Mouse (Mus musculus): ENCODE data around the gene Kat2b. TPM values are rescaled to one million over a fixed set of nuclear protein-coding genes. Genes with fewer than 3 reads are reported as not detected.

The Kat2b gene
- total and polyA plus RNA-seq, 2 experiments from 2014 or later, result 2.4 to 20.9 TPM

- no peaks in the 10 kb centered on the region for H3K9me3 ChIP-seq (ENCODE audit: low read length)
- peaks cover 11% of the 10 kb centered on the region; the same call in 1 of the 2 replicates for H3K36me3 ChIP-seq (ENCODE audit: insufficient read depth)
- no peak for TF ChIP-seq CTCF (IDR thresholded peaks at IDR 0.05; ENCODE audit: low read depth)
- DNase-seq, result no peak
- H3K27ac ChIP-seq (ENCODE audit: low read depth, low read length), result no peak overlapping the region
- H3K4me2 ChIP-seq (ENCODE audit: low read depth), result no peak overlapping the region
- no peak for ATAC-seq
- no peaks in the 10 kb centered on the region for H3K4me1 ChIP-seq (ENCODE audit: insufficient read depth)
- H3K9ac ChIP-seq, result no peak overlapping the region
- H3K27me3 ChIP-seq (ENCODE audit: insufficient read depth, low read length), result no peaks in the 10 kb centered on the region
- H3K4me3 ChIP-seq (ENCODE audit: low read depth, low read length), result no peak overlapping the region
Observed at GRCm38 (mm10) chr17:53631344-53631743, 64.7 kb downstream of the Kat2b start.

GRCm38 (mm10) chr17:53643360-53643759 lies 76.7 kb downstream of the Kat2b start:
- Histone ChIP-seq H3K9ac (no peak overlapping the region), H3K4me2 (ENCODE audit: low read depth) (no peak overlapping the region), H3K36me3 (ENCODE audit: insufficient read depth) (peaks cover 28% of the 10 kb centered on the region; the same call in 1 of the 2 replicates), H3K27me3 (ENCODE audit: insufficient read depth, low read length) (no peaks in the 10 kb centered on the region), H3K4me3 (ENCODE audit: low read depth, low read length) (no peak overlapping the region), H3K9me3 (ENCODE audit: low read length) (no peaks in the 10 kb centered on the region), H3K4me1 (ENCODE audit: insufficient read depth) (no peaks in the 10 kb centered on the region), H3K27ac (ENCODE audit: low read depth, low read length) (no peak overlapping the region)
- no peak for TF ChIP-seq CTCF (IDR thresholded peaks at IDR 0.05; ENCODE audit: low read depth)
- WGBS, result 90% methylated on average over 4 of the region's 4 CpGs
- ATAC-seq, result no peak
- no peak for DNase-seq

- no peaks in the 10 kb centered on the region for H3K4me1 ChIP-seq (ENCODE audit: insufficient read depth)
- H3K4me3 ChIP-seq (ENCODE audit: low read depth, low read length), result no peak overlapping the region
- no peak overlapping the region for H3K4me2 ChIP-seq (ENCODE audit: low read depth)
- H3K9ac ChIP-seq, result no peak overlapping the region
- peaks cover 23% of the 10 kb centered on the region for H3K36me3 ChIP-seq (ENCODE audit: insufficient read depth)
- DNase-seq (no peak), ATAC-seq (no peak)
- TF ChIP-seq CTCF (IDR thresholded peaks at IDR 0.05; ENCODE audit: low read depth), result no peak
- no peak overlapping the region for H3K27ac ChIP-seq (ENCODE audit: low read depth, low read length)
- H3K9me3 ChIP-seq (ENCODE audit: low read length), result no peaks in the 10 kb centered on the region
- 75% methylated on average over 2 of the region's 2 CpGs for WGBS
- H3K27me3 ChIP-seq (ENCODE audit: insufficient read depth, low read length), result no peaks in the 10 kb centered on the region
Observed at GRCm38 (mm10) chr17:53650251-53650661, 83.6 kb downstream of the Kat2b start.

- Histone ChIP-seq H3K4me2 (ENCODE audit: low read depth) (no peak overlapping the region), H3K9ac (no peak overlapping the region), H3K4me1 (ENCODE audit: insufficient read depth) (no peaks in the 10 kb centered on the region), H3K27me3 (ENCODE audit: insufficient read depth, low read length) (no peaks in the 10 kb centered on the region), H3K27ac (ENCODE audit: low read depth, low read length) (no peak overlapping the region), H3K4me3 (ENCODE audit: low read depth, low read length) (no peak overlapping the region), H3K36me3 (ENCODE audit: insufficient read depth) (peaks cover 25% of the 10 kb centered on the region; the same call in 1 of the 2 replicates), H3K9me3 (ENCODE audit: low read length) (no peaks in the 10 kb centered on the region)
- peak; percentile 21 for DNase-seq
- WGBS, result 71% methylated on average over 4 of the region's 4 CpGs
- peak; percentile 63 for ATAC-seq
- no peak for TF ChIP-seq CTCF (IDR thresholded peaks at IDR 0.05; ENCODE audit: low read depth)
Observed at GRCm38 (mm10) chr17:53654596-53654995, 87.9 kb downstream of the Kat2b start.

GRCm38 (mm10) chr17:53655081-53655480 lies 88.4 kb downstream of the Kat2b start:
- Histone ChIP-seq H3K9ac (no peak overlapping the region), H3K27ac (ENCODE audit: low read depth, low read length) (no peak overlapping the region), H3K4me1 (ENCODE audit: insufficient read depth) (no peaks in the 10 kb centered on the region), H3K4me2 (ENCODE audit: low read depth) (no peak overlapping the region), H3K36me3 (ENCODE audit: insufficient read depth) (peaks cover 25% of the 10 kb centered on the region; the same call in 1 of the 2 replicates), H3K9me3 (ENCODE audit: low read length) (no peaks in the 10 kb centered on the region), H3K27me3 (ENCODE audit: insufficient read depth, low read length) (no peaks in the 10 kb centered on the region), H3K4me3 (ENCODE audit: low read depth, low read length) (no peak overlapping the region)
- 92% methylated on average over 6 of the region's 6 CpGs for WGBS
- ATAC-seq (no peak), DNase-seq (no peak)
- no peak for TF ChIP-seq CTCF (IDR thresholded peaks at IDR 0.05; ENCODE audit: low read depth)

- Histone ChIP-seq H3K4me2 (ENCODE audit: low read depth) (no peak overlapping the region), H3K27ac (ENCODE audit: low read depth, low read length) (no peak overlapping the region), H3K9ac (no peak overlapping the region), H3K36me3 (ENCODE audit: insufficient read depth) (peaks cover 27% of the 10 kb centered on the region; the same call in 1 of the 2 replicates), H3K4me3 (ENCODE audit: low read depth, low read length) (no peak overlapping the region), H3K4me1 (ENCODE audit: insufficient read depth) (no peaks in the 10 kb centered on the region), H3K9me3 (ENCODE audit: low read length) (no peaks in the 10 kb centered on the region), H3K27me3 (ENCODE audit: insufficient read depth, low read length) (no peaks in the 10 kb centered on the region)
- 96% methylated on average over 2 of the region's 2 CpGs for WGBS
- no peak for DNase-seq
- ATAC-seq, result no peak
- TF ChIP-seq CTCF (IDR thresholded peaks at IDR 0.05; ENCODE audit: low read depth), result no peak
Observed at GRCm38 (mm10) chr17:53655959-53656358, 89.3 kb downstream of the Kat2b start.

GRCm38 (mm10) chr17:53656369-53656860 lies 89.8 kb downstream of the Kat2b start:
- no peak for TF ChIP-seq CTCF (IDR thresholded peaks at IDR 0.05; ENCODE audit: low read depth)
- WGBS, result 78% methylated on average over 6 of the region's 6 CpGs

More at GRCm38 (mm10) chr17:53656369-53656860, 89.8 kb downstream of the Kat2b start:
- H3K9me3 ChIP-seq (ENCODE audit: low read length), result no peaks in the 10 kb centered on the region
- no peaks in the 10 kb centered on the region for H3K4me1 ChIP-seq (ENCODE audit: insufficient read depth)
- H3K4me3 ChIP-seq (ENCODE audit: low read depth, low read length), result no peak overlapping the region
- no peak overlapping the region for H3K9ac ChIP-seq
- no peak for DNase-seq
- no peak for ATAC-seq
- no peaks in the 10 kb centered on the region for H3K27me3 ChIP-seq (ENCODE audit: insufficient read depth, low read length)
- H3K27ac ChIP-seq (ENCODE audit: low read depth, low read length), result no peak overlapping the region
- H3K4me2 ChIP-seq (ENCODE audit: low read depth), result no peak overlapping the region
- H3K36me3 ChIP-seq (ENCODE audit: insufficient read depth), result peaks cover 28% of the 10 kb centered on the region; the same call in 1 of the 2 replicates

Data from forebrain, postnatal 0 days (tissue).